Mouse (Mus musculus): ENCODE measurements around the gene Lrfn4.

- TF ChIP-seq ZNF384 (IDR thresholded peaks at IDR 0.05; ENCODE audit: low read depth, low read length) (no peak), MAFK (IDR thresholded peaks at IDR 0.05; ENCODE audit: insufficient read depth, low read depth, low read length) (no peak), ZC3H11A (IDR thresholded peaks at IDR 0.05; ENCODE audit: borderline replicate concordance, low read depth, low read length) (no peak)
Measured at GRCm38 (mm10) chr19:4566880-4567279, 48.6 kb downstream of the Lrfn4 start.
